Mouse (Mus musculus): Measurements from ENCODE around the gene Spire2.
A peak's percentile ranks its signal among the peaks of the same experiment; 100 is the strongest.

Spire2 gene

GRCm38 (mm10) chr8:123333864-123334263 is 1.4 kb downstream of the Spire2 start:
- DNase-seq (ENCODE audit: low spot score in 2 of 2), result no peak

GRCm38 (mm10) chr8:123334467-123334866 is 2.0 kb downstream of the Spire2 start:
- no peak for DNase-seq (ENCODE audit: low spot score in 2 of 2)

- DNase-seq (ENCODE audit: low spot score in 2 of 2), result no peak
These were observed 5.0 kb downstream of the Spire2 start for GRCm38 (mm10) chr8:123337475-123337874.

GRCm38 (mm10) chr8:123340071-123340470 is 7.6 kb downstream of the Spire2 start:
- no peak for DNase-seq (ENCODE audit: low spot score in 2 of 2)

- peak; percentile 37 to 60 for DNase-seq (ENCODE audit: low spot score in 2 of 2)
These were observed 8.8 kb downstream of the Spire2 start for GRCm38 (mm10) chr8:123341040-123342015.

GRCm38 (mm10) chr8:123342253-123342652 is 9.7 kb downstream of the Spire2 start:
- DNase-seq (ENCODE audit: low spot score in 2 of 2), result no peak

- DNase-seq (ENCODE audit: low spot score in 2 of 2), result no peak
These were observed 10.4 kb downstream of the Spire2 start for GRCm38 (mm10) chr8:123342911-123343310.

GRCm38 (mm10) chr8:123343422-123343821 is 10.9 kb downstream of the Spire2 start:
- no peak for DNase-seq (ENCODE audit: low spot score in 2 of 2)

GRCm38 (mm10) chr8:123345135-123345534 is 12.6 kb downstream of the Spire2 start:
- no peak for DNase-seq (ENCODE audit: low spot score in 2 of 2)

- no peak for DNase-seq (ENCODE audit: low spot score in 2 of 2)
These were observed 13.3 kb downstream of the Spire2 start for GRCm38 (mm10) chr8:123345856-123346255.

- no peak for DNase-seq (ENCODE audit: low spot score in 2 of 2)
These were observed 14.8 kb downstream of the Spire2 start for GRCm38 (mm10) chr8:123347293-123347692.

- DNase-seq (ENCODE audit: low spot score in 2 of 2), result peak in 1 of 2 experiments; percentile 30
These were observed 15.8 kb downstream of the Spire2 start for GRCm38 (mm10) chr8:123348237-123348843.

GRCm38 (mm10) chr8:123349073-123349472 is 16.6 kb downstream of the Spire2 start:
- DNase-seq (ENCODE audit: low spot score in 2 of 2), result no peak

GRCm38 (mm10) chr8:123352118-123352517 is 19.6 kb downstream of the Spire2 start:
- DNase-seq (ENCODE audit: low spot score in 2 of 2), result no peak

GRCm38 (mm10) chr8:123352786-123353185 is 20.3 kb downstream of the Spire2 start:
- DNase-seq (ENCODE audit: low spot score in 2 of 2), result peak; percentile 29 to 37

GRCm38 (mm10) chr8:123353216-123353615 is 20.7 kb downstream of the Spire2 start:
- DNase-seq (ENCODE audit: low spot score in 2 of 2), result no peak

GRCm38 (mm10) chr8:123361082-123361739 is 28.7 kb downstream of the Spire2 start:
- peak; percentile 56 to 74 for DNase-seq (ENCODE audit: low spot score in 2 of 2)

- DNase-seq (ENCODE audit: low spot score in 2 of 2), result peak; percentile 89 to 92
These were observed 41.1 kb downstream of the Spire2 start, which contains the start of gene Tcf25 for GRCm38 (mm10) chr8:123373403-123374238. Tcf25 (plus strand) TSS chr8:123373753.

GRCm38 (mm10) chr8:123374239-123374578 is 41.7 kb downstream of the Spire2 start:
- DNase-seq (ENCODE audit: low spot score in 2 of 2), result peak; percentile 88 to 91

- no peak for DNase-seq (ENCODE audit: low spot score in 2 of 2)
These were observed 43.2 kb downstream of the Spire2 start for GRCm38 (mm10) chr8:123375701-123376100.

- no peak for DNase-seq (ENCODE audit: low spot score in 2 of 2)
These were observed 43.6 kb downstream of the Spire2 start for GRCm38 (mm10) chr8:123376106-123376505.

Data from urinary bladder, adult 18-20 months (tissue).